Mouse (Mus musculus) adrenal gland, adult 10 weeks (tissue): ENCODE results near the gene Gm30737. TPM values are rescaled to one million over a fixed set of nuclear protein-coding genes. Genes with fewer than 3 reads are reported as not detected.

Experiments
- polyA plus RNA-seq: library from polyadenylated mRNA; stranded (reverse); fragments of 350-450 nt; fragmentation: Illumina TruSeq; extraction: RNeasy Lipid Tissue Mini Kit (QIAGEN cat#74804); gene quantifications from one replicate; pipeline ENCODE4 v1.2.3, GENCODE M21; 2014; ENCODE audit warnings: low read depth, low replicate concordance

Gm30737 gene
- polyA plus RNA-seq: not detected

DNA sequence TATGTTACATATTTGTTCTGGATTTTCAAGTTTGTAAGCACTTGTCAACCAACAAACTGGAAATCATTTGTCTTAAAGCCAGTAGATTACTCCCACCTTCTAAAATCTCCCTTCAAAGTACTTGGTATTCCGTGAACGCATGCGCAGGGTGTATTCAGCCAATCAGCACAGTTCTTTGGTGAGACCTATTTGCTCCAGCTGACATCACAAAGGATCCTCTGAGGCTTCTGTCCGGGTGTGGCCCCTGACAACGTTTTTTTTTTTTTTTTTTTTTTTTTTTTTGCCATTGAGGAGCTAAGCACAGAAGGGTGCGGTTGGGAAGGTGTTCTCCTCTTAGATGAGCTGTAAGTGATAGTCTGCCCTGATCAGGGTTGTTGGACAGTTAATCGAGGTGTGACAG, at the start of gene Gm30737:
Gene Gm30737 (plus strand): TSS at position 301 of the 400 bp plus-strand sequence.

